Mouse (Mus musculus) forebrain, postnatal 0 days (tissue): ENCODE measurements around the gene Mxra8. TPM values are rescaled to one million over a fixed set of nuclear protein-coding genes. Genes with fewer than 3 reads are reported as not detected.

Experiments
- ATAC-seq: fragments of 200-750 bp; cut with Nextera tagmentation; 2 replicates; pipeline ENCODE4 v1.8.0; 2017; ENCODE audit warnings: mild to moderate bottlenecking, moderate library complexity
- DNase-seq: peaks from one replicate; pipeline ENCODE4 v3.0.0-alpha.2; 2015
- H3K27ac ChIP-seq: fragments of 300-500 bp; sonication (generic); 2 replicates; pipeline ENCODE4 v1.5.1; 2014; ENCODE audit warnings: low read depth, mild to moderate bottlenecking, antibody characterized with exemption, low read length, moderate library complexity, mixed read lengths
- H3K27me3 ChIP-seq: fragments of 300-500 bp; sonication (generic); 2 replicates; pipeline ENCODE4 v1.6.1; 2014; ENCODE audit warnings: mild to moderate bottlenecking, low read length, mixed read lengths; ENCODE audit not compliant: insufficient read depth
- H3K36me3 ChIP-seq: fragments of 300-500 bp; sonication (generic); 2 replicates; pipeline ENCODE4 v1.6.1; 2014; ENCODE audit warnings: mild to moderate bottlenecking, moderate library complexity; ENCODE audit not compliant: insufficient read depth
- H3K4me1 ChIP-seq: fragments of 300-500 bp; sonication (generic); 2 replicates; pipeline ENCODE4 v1.6.1; 2014; ENCODE audit warnings: antibody characterized with exemption; ENCODE audit not compliant: insufficient read depth
- H3K4me2 ChIP-seq: fragments of 300-500 bp; sonication (generic); 2 replicates; pipeline ENCODE4 v1.6.1; 2014; ENCODE audit warnings: low read depth, mild to moderate bottlenecking, moderate library complexity
- H3K4me3 ChIP-seq: fragments of 300-500 bp; sonication (generic); 2 replicates; pipeline ENCODE4 v1.5.1; 2014; ENCODE audit warnings: low read depth, low read length, mixed read lengths
- H3K9ac ChIP-seq: fragments of 300-500 bp; sonication (generic); 2 replicates; pipeline ENCODE4 v1.6.1; 2014; ENCODE audit warnings: mild to moderate bottlenecking
- H3K9me3 ChIP-seq: fragments of 300-500 bp; sonication (generic); 2 replicates; pipeline ENCODE4 v1.6.1; 2016; ENCODE audit warnings: low read length
- CTCF ChIP-seq: sonication (generic); IDR thresholded peaks from 2 replicates; pipeline ENCODE4 v1.5.1; 2016; ENCODE audit warnings: antibody characterized with exemption, control low read depth, low read depth
- WGBS: fragments of 180-500 bp; shearing (Covaris S2); extraction: QIAGEN DNeasy Blood & Tissue Kit; methylation state at CpG from one replicate; pipeline ENCODE4 v1.1.7; 2014; 5-methylcytosine and 5-hydroxymethylcytosine counted together
- microRNA-seq, 2 experiments: library from miRNA; unstranded; fragments of <30 nt; microRNA quantifications; one replicate each; pipeline ENCODE4; 2016
- polyA plus RNA-seq: library from polyadenylated mRNA; unstranded; fragments of >200 nt; fragmentation: Nextera tagmentation; extraction: Ambion mirVana; gene quantifications from 2 replicates; pipeline ENCODE4 v1.2.1, GENCODE M21; 2015
- total RNA-seq: library from RNA; depleted of rRNA; stranded (reverse); fragments of >200 nt; gene quantifications from 2 replicates; pipeline ENCODE4 v1.2.3, GENCODE M21; 2014; rRNA removed

Mxra8 gene
- total and polyA plus RNA-seq, 2 experiments from 2014 or later: 30.5 to 35.9 TPM

- Histone ChIP-seq H3K4me1 (peaks cover 32% of the 10 kb centered on the region), H3K4me2 (peak overlapping the region; percentile 97), H3K9ac (peak overlapping the region; percentile 98), H3K4me3 (peak overlapping the region; percentile 92), H3K9me3 (no peaks in the 10 kb centered on the region), H3K36me3 (peaks cover 41% of the 10 kb centered on the region), H3K27ac (peak overlapping the region; percentile 100), H3K27me3 (no peaks in the 10 kb centered on the region)
- WGBS: 3% methylated on average over 37 of the region's 37 CpGs
- no peak for TF ChIP-seq CTCF
- ATAC-seq: peak; percentile 18
- DNase-seq: peak; percentile 40
Observed at GRCm38 (mm10) chr4:155892438-155893211, 53.1 kb downstream of the Mxra8 start.

GRCm38 (mm10) chr4:155893212-155893690, 53.8 kb downstream of the Mxra8 start:
- H3K27ac ChIP-seq: no peak overlapping the region
- no peak for ATAC-seq
- DNase-seq: no peak

More at GRCm38 (mm10) chr4:155893212-155893690, 53.8 kb downstream of the Mxra8 start:
- peak overlapping the region; percentile 98 for H3K9ac ChIP-seq
- peaks cover 32% of the 10 kb centered on the region for H3K4me1 ChIP-seq
- H3K4me3 ChIP-seq: peak overlapping the region; percentile 92
- no peaks in the 10 kb centered on the region for H3K9me3 ChIP-seq
- no peak for TF ChIP-seq CTCF
- 62% methylated on average over 8 of the region's 8 CpGs for WGBS
- H3K27me3 ChIP-seq: no peaks in the 10 kb centered on the region
- peak overlapping the region; percentile 97 for H3K4me2 ChIP-seq
- peaks cover 38% of the 10 kb centered on the region for H3K36me3 ChIP-seq

Small RNA genes within 50 kb of the gene (microRNA-seq; reads per million reads assigned to microRNA genes)
- gene Gm27743: 0 reads per million in 2 experiments

Other genes with a start within 250 kb of the Mxra8 start
- 39.9 and 49.2 TPM in 2 replicates for gene Slc35e2, start 238.3 kb upstream of the Mxra8 start, total RNA-seq
- 8.6 and 10.5 TPM in 2 replicates for gene Slc35e2, start 238.3 kb upstream of the Mxra8 start, polyA plus RNA-seq
- 20.7 and 21.8 TPM in 2 replicates for gene Cdk11b, start 214.8 kb upstream of the Mxra8 start, total RNA-seq
- 48.7 and 64.7 TPM in 2 replicates for gene Cdk11b, start 214.8 kb upstream of the Mxra8 start, polyA plus RNA-seq
- gene Gm10563, start 194.3 kb upstream of the Mxra8 start, total RNA-seq: not detected in 2 replicates
- not detected in 2 replicates for gene Gm10563, start 194.3 kb upstream of the Mxra8 start, polyA plus RNA-seq
- 6.0 TPM in 2 replicates for gene Mmp23, start 186.3 kb upstream of the Mxra8 start, total RNA-seq
- gene Mmp23, start 186.3 kb upstream of the Mxra8 start, polyA plus RNA-seq: 2.5 and 2.9 TPM in 2 replicates
- 98.0 and 116 TPM in 2 replicates for gene Mib2, start 170.5 kb upstream of the Mxra8 start, total RNA-seq
- 42.9 and 46.5 TPM in 2 replicates for gene Mib2, start 170.5 kb upstream of the Mxra8 start, polyA plus RNA-seq
- 31.9 and 33.5 TPM in 2 replicates for gene Fndc10, start 145.3 kb upstream of the Mxra8 start, total RNA-seq
- 20.4 and 24.6 TPM in 2 replicates for gene Fndc10, start 145.3 kb upstream of the Mxra8 start, polyA plus RNA-seq
- 103 and 121 TPM in 2 replicates for gene Ssu72, start 134.9 kb upstream of the Mxra8 start, total RNA-seq
- gene Ssu72, start 134.9 kb upstream of the Mxra8 start, polyA plus RNA-seq: 164 and 176 TPM in 2 replicates
- 43.4 and 55.2 TPM in 2 replicates for gene Tmem240, start 104.9 kb upstream of the Mxra8 start, total RNA-seq
- 19.1 and 23.8 TPM in 2 replicates for gene Tmem240, start 104.9 kb upstream of the Mxra8 start, polyA plus RNA-seq
- gene Atad3a, start 78.6 kb upstream of the Mxra8 start, total RNA-seq: 72.3 and 79.2 TPM in 2 replicates
- gene Atad3a, start 78.6 kb upstream of the Mxra8 start, polyA plus RNA-seq: 61.3 and 68.6 TPM in 2 replicates
- gene Vwa1, start 65.0 kb upstream of the Mxra8 start, total RNA-seq: 27.9 and 29.6 TPM in 2 replicates
- gene Vwa1, start 65.0 kb upstream of the Mxra8 start, polyA plus RNA-seq: 22.9 and 24.8 TPM in 2 replicates
- 0.14 and 0.38 TPM in 2 replicates for gene Tmem88b, start 53.8 kb upstream of the Mxra8 start, total RNA-seq
- 0.24 and 0.38 TPM in 2 replicates for gene Tmem88b, start 53.8 kb upstream of the Mxra8 start, polyA plus RNA-seq
- gene Ankrd65, start 49.2 kb upstream of the Mxra8 start, total RNA-seq: not detected in 2 replicates
- not detected in 2 replicates for gene Ankrd65, start 49.2 kb upstream of the Mxra8 start, polyA plus RNA-seq
- gene Mrpl20, start 36.8 kb upstream of the Mxra8 start, total RNA-seq: 134 and 220 TPM in 2 replicates
- 304 and 396 TPM in 2 replicates for gene Mrpl20, start 36.8 kb upstream of the Mxra8 start, polyA plus RNA-seq
- 112 and 113 TPM in 2 replicates for gene Ccnl2, start 27.2 kb upstream of the Mxra8 start, total RNA-seq
- 48.3 and 68.3 TPM in 2 replicates for gene Ccnl2, start 27.2 kb upstream of the Mxra8 start, polyA plus RNA-seq
- gene Aurkaip1, start 8.4 kb upstream of the Mxra8 start, total RNA-seq: 90.9 and 93.0 TPM in 2 replicates
- 148 and 183 TPM in 2 replicates for gene Aurkaip1, start 8.4 kb upstream of the Mxra8 start, polyA plus RNA-seq
- 118 and 120 TPM in 2 replicates for gene Dvl1, start 7.7 kb downstream of the Mxra8 start, total RNA-seq
- 15.1 and 16.3 TPM in 2 replicates for gene Dvl1, start 7.7 kb downstream of the Mxra8 start, polyA plus RNA-seq
- gene Tas1r3, start 23.7 kb downstream of the Mxra8 start, total RNA-seq: 0.54 and 0.67 TPM in 2 replicates
- gene Tas1r3, start 23.7 kb downstream of the Mxra8 start, polyA plus RNA-seq: 0.14 and 0.22 TPM in 2 replicates
- gene Cptp, start 29.8 kb downstream of the Mxra8 start, total RNA-seq: 12.7 and 19.8 TPM in 2 replicates
- gene Cptp, start 29.8 kb downstream of the Mxra8 start, polyA plus RNA-seq: 18.7 and 22.8 TPM in 2 replicates
- 47.7 and 63.8 TPM in 2 replicates for gene Ints11, start 29.9 kb downstream of the Mxra8 start, total RNA-seq
- 58.8 and 59.8 TPM in 2 replicates for gene Ints11, start 29.9 kb downstream of the Mxra8 start, polyA plus RNA-seq
- 65.4 and 69.5 TPM in 2 replicates for gene Pusl1, start 52.1 kb downstream of the Mxra8 start, total RNA-seq
- gene Pusl1, start 52.1 kb downstream of the Mxra8 start, polyA plus RNA-seq: 56.5 and 59.0 TPM in 2 replicates
- gene Acap3, start 52.1 kb downstream of the Mxra8 start, total RNA-seq: 116 and 147 TPM in 2 replicates
- 84.2 and 95.3 TPM in 2 replicates for gene Acap3, start 52.1 kb downstream of the Mxra8 start, polyA plus RNA-seq
- 80.3 and 84.7 TPM in 2 replicates for gene Ube2j2, start 104.2 kb downstream of the Mxra8 start, total RNA-seq
- gene Ube2j2, start 104.2 kb downstream of the Mxra8 start, polyA plus RNA-seq: 138 and 163 TPM in 2 replicates
- 12.8 and 13.9 TPM in 2 replicates for gene C1qtnf12, start 122.6 kb downstream of the Mxra8 start, total RNA-seq
- 10.3 and 11.1 TPM in 2 replicates for gene C1qtnf12, start 122.6 kb downstream of the Mxra8 start, polyA plus RNA-seq
- gene B3galt6, start 153.0 kb downstream of the Mxra8 start, total RNA-seq: 39.5 and 43.9 TPM in 2 replicates
- gene B3galt6, start 153.0 kb downstream of the Mxra8 start, polyA plus RNA-seq: 19.4 and 28.6 TPM in 2 replicates
- 123 and 126 TPM in 2 replicates for gene Sdf4, start 153.2 kb downstream of the Mxra8 start, total RNA-seq
- gene Sdf4, start 153.2 kb downstream of the Mxra8 start, polyA plus RNA-seq: 115 and 117 TPM in 2 replicates
- 0.48 and 1.3 TPM in 2 replicates for gene Tnfrsf4, start 174.2 kb downstream of the Mxra8 start, total RNA-seq
- gene Tnfrsf4, start 174.2 kb downstream of the Mxra8 start, polyA plus RNA-seq: 0.40 and 0.49 TPM in 2 replicates
- gene Tnfrsf18, start 186.5 kb downstream of the Mxra8 start, total RNA-seq: 1.5 TPM in 1 of 2 replicates, not detected in the other
- 0.67 and 1.2 TPM in 2 replicates for gene Tnfrsf18, start 186.5 kb downstream of the Mxra8 start, polyA plus RNA-seq
- not detected in 2 replicates for gene Ttll10, start 219.7 kb downstream of the Mxra8 start, total RNA-seq
- gene Ttll10, start 219.7 kb downstream of the Mxra8 start, polyA plus RNA-seq: 0.06 TPM in 1 of 2 replicates, not detected in the other